28 mouse cellular contexts compared by ENCODE assay signal in the genomic region with DNA sequence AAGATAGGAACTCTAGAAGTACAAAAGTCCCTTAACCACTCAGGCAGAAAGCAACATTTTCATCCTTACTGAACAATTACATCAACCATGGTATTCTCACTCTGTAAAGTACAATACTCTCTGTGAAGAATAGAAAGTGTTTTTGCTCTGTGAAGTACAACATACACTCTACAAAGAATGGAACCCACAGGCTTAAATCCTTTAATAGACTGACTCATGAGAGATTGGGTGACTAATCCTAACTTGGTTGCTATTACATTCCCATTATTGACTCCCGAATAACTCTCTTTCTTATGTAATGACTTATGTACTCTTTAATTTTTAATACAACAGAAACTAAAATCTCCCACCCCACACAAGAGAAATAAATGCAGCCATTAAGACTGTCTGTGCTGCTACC. TPM values are rescaled to one million over a fixed set of nuclear protein-coding genes. Genes with fewer than 3 reads are reported as not detected.
"Had no signal": no experiment of that assay in that cellular context is flagged by ENCODE, and none has a peak within 500 bp of the region (broad histone marks: within the 10 kb centered on the region; RNA-seq: fewer than 3 reads in every experiment).

No protein-coding gene starts in this region.

- H3K4me3 ChIP-seq: gastrocnemius, adult 2 months; heart, embryonic 13.5 days; heart, embryonic 15.5 days; hindbrain, embryonic 13.5 days; hindbrain, embryonic 15.5 days; kidney, embryonic 15.5 days; limb, embryonic 13.5 days; limb, embryonic 15.5 days; liver, embryonic 13.5 days had no signal

- ATAC-seq: hindbrain, postnatal 0 days; intestine, embryonic 16.5 days had no signal

- H3K27ac ChIP-seq: gastrocnemius, adult 2 months; heart, embryonic 13.5 days; heart, embryonic 15.5 days; hindbrain, embryonic 15.5 days; hindbrain, postnatal 0 days; kidney, embryonic 15.5 days; kidney, postnatal 0 days; limb, embryonic 13.5 days; limb, embryonic 15.5 days; liver, embryonic 13.5 days had no signal

- H3K9me3 ChIP-seq: heart, embryonic 13.5 days; heart, embryonic 15.5 days; hindbrain, embryonic 13.5 days; hindbrain, embryonic 15.5 days; kidney, embryonic 15.5 days; limb, embryonic 13.5 days; limb, embryonic 15.5 days; liver, embryonic 13.5 days had no signal

- H3K9ac ChIP-seq: heart, embryonic 13.5 days; heart, embryonic 15.5 days; hindbrain, embryonic 13.5 days; hindbrain, embryonic 15.5 days; kidney, embryonic 15.5 days; limb, embryonic 13.5 days; limb, embryonic 15.5 days; liver, embryonic 13.5 days had no signal

- H3K27me3 ChIP-seq: heart, embryonic 13.5 days; heart, embryonic 15.5 days; hindbrain, embryonic 13.5 days; hindbrain, embryonic 15.5 days; kidney, embryonic 15.5 days; limb, embryonic 13.5 days; limb, embryonic 15.5 days; liver, embryonic 13.5 days had no signal

- DNase-seq: gastrocnemius, adult 2 months; gastrocnemius, postnatal 10 days; gastrocnemius, postnatal 25 days; heart, adult 18-20 months; heart, postnatal 14 days; heart, postnatal 36 days; kidney, adult 11 months; kidney, adult 2 months; kidney, adult 9 months; kidney, postnatal 14 days; kidney, postnatal 36 days; layer of hippocampus, adult 9-11 months; layer of hippocampus, postnatal 36 days; left cerebral cortex, postnatal 4 days; liver, embryonic 13.5 days had no signal

- H3K4me2 ChIP-seq: heart, embryonic 11.5 days; heart, embryonic 13.5 days; heart, embryonic 15.5 days; hindbrain, embryonic 13.5 days; hindbrain, embryonic 15.5 days; kidney, embryonic 15.5 days; limb, embryonic 13.5 days; limb, embryonic 15.5 days; liver, embryonic 13.5 days had no signal

- H3K36me3 ChIP-seq: heart, embryonic 15.5 days; kidney, embryonic 15.5 days; liver, embryonic 13.5 days had no signal

- H3K4me1 ChIP-seq: heart, embryonic 13.5 days; heart, embryonic 15.5 days; hindbrain, embryonic 15.5 days; kidney, embryonic 15.5 days; limb, embryonic 13.5 days; limb, embryonic 15.5 days; liver, embryonic 13.5 days had no signal

RNA-seq across cellular contexts. Expression of a gene that starts 28.8 kb away (rescaled TPM):
- polyA plus RNA-seq: large intestine, adult 2 months; liver, adult 2 months had no signal
